Mouse (Mus musculus): Measurements from ENCODE around the gene Cant1.

GRCm38 (mm10) chr11:118379251-118380009 is 39.5 kb downstream of the Cant1 start:
- TF ChIP-seq CTCF (IDR thresholded peaks at IDR 0.05; ENCODE audit: insufficient read depth, low read length) (peak; percentile 87), POLR2A (IDR thresholded peaks at IDR 0.05; ENCODE audit: borderline replicate concordance, extremely low read depth, low read depth, low read length) (no peak)
